Mouse (Mus musculus) olfactory bulb, adult 2 months (tissue): Measurements from ENCODE around the gene Dpt.

Experiments used
- CTCF ChIP-seq: fragments of 200-500 bp; IDR thresholded peaks from 2 replicates; pipeline ENCODE4 v1.5.1; 2012; ENCODE audit warnings: low read depth, mild to moderate bottlenecking, low read length, moderate library complexity; ENCODE audit not compliant: insufficient read depth
- POLR2A ChIP-seq: fragments of 200-500 bp; IDR thresholded peaks from 2 replicates; pipeline ENCODE4 v1.6.1; 2012; ENCODE audit warnings: mild to moderate bottlenecking, low read depth, low read length, moderate library complexity; ENCODE audit not compliant: insufficient read depth

DNA sequence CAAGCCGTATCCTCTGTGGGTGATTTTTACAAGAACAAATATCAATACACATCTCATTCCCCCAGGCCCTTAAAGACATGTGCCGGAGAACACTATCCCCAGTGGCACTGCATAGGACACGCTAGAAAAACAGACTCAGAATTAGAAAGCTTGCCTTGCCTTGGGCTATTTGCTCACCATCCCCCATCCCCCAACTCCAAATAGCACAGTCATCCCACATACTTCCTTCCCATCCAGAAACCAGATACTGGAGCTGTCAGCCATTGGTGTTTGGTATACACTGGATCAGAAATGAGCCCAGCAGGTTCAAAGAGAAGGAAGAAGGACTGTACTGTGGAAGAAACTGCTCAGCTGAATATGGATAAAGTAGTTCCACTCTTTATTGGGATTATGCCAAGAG, 25.4 kb downstream of the Dpt start:
- TF ChIP-seq CTCF (no peak), POLR2A (no peak)
